Mouse (Mus musculus) stomach, postnatal 0 days (tissue): ENCODE results near the gene Foxo4.

ENCODE experiments used
- CTCF ChIP-seq: IDR thresholded peaks from 2 replicates; pipeline ENCODE4 v1.5.1; 2016; ENCODE audit warnings: antibody characterized with exemption, low read depth, mild to moderate bottlenecking, moderate library complexity
- EP300 ChIP-seq: optimal IDR thresholded peaks from 2 replicates; pipeline ENCODE3; 2016; ENCODE audit warnings: antibody characterized with exemption

GRCm38 (mm10) chrX:101289037-101289436 lies 34.7 kb downstream of the Foxo4 start:
- TF ChIP-seq CTCF (no peak), EP300 (no peak)
